Mouse (Mus musculus): Measurements from ENCODE around the gene P4ha2.

Gene P4ha2

DNA sequence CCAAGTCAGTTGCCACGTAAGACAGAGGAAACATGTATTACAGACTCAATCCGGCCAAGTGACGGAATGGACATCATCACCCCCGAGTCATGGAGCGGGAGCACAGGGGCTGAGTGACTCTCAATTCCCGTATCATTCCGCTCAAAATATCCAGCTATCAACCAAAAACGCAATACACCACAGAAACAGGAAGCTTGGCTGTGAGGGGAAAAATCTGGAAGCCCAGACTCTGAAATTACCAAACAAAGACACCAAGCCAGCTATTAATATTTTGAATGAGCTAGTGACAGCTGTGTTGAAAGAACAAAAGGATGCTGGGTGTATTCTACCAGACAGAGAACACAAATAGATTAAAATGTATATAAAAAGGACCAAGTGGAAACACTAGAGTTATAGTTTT lies 57.7 kb downstream of the P4ha2 start:
- no peak for DNase-seq (ENCODE audit: low read depth, low spot score)
- Histone ChIP-seq H3K27me3 (ENCODE audit: control insufficient read depth, insufficient read depth, low read length, poor library complexity, severe bottlenecking) (no peaks in the 10 kb centered on the region), H3K36me3 (ENCODE audit: control insufficient read depth, insufficient read depth, low read length, poor library complexity, severe bottlenecking) (no peaks in the 10 kb centered on the region)

- Histone ChIP-seq H3K36me3 (ENCODE audit: control insufficient read depth, insufficient read depth, low read length, poor library complexity, severe bottlenecking) (no peaks in the 10 kb centered on the region), H3K27me3 (ENCODE audit: control insufficient read depth, insufficient read depth, low read length, poor library complexity, severe bottlenecking) (no peaks in the 10 kb centered on the region)
- no peak for DNase-seq (ENCODE audit: low read depth, low spot score)
Measured at GRCm38 (mm10) chr11:54160435-54160834, 60.5 kb downstream of the P4ha2 start.

- no peaks in the 10 kb centered on the region for H3K27me3 ChIP-seq (ENCODE audit: control insufficient read depth, insufficient read depth, low read length, poor library complexity, severe bottlenecking)
- no peaks in the 10 kb centered on the region for H3K36me3 ChIP-seq (ENCODE audit: control insufficient read depth, insufficient read depth, low read length, poor library complexity, severe bottlenecking)
- peak; percentile 50 for DNase-seq (ENCODE audit: low read depth, low spot score)
Measured at GRCm38 (mm10) chr11:54160920-54161319, 61.0 kb downstream of the P4ha2 start.

DNA sequence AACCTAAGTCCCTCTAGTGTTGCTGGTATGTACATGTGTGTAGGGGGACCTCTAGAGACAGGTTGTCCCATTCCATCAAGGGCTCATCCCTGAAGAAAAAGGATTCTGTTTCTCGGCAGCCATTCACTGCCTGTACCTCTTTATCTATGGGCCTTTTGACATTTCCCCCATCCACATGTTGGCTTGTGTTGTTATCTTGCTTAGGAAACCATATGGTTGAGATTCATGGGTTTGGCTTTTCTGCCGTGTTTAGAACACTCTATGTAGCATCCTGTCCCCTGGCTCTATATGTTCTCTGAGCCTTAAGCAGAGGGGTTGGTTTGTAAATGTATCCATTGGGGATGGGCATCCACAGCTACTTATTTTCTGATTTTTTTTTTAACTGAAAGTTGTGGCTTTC lies 61.6 kb downstream of the P4ha2 start:
- Histone ChIP-seq H3K36me3 (ENCODE audit: control insufficient read depth, insufficient read depth, low read length, poor library complexity, severe bottlenecking) (no peaks in the 10 kb centered on the region), H3K27me3 (ENCODE audit: control insufficient read depth, insufficient read depth, low read length, poor library complexity, severe bottlenecking) (no peaks in the 10 kb centered on the region)
- no peak for DNase-seq (ENCODE audit: low read depth, low spot score)

DNA sequence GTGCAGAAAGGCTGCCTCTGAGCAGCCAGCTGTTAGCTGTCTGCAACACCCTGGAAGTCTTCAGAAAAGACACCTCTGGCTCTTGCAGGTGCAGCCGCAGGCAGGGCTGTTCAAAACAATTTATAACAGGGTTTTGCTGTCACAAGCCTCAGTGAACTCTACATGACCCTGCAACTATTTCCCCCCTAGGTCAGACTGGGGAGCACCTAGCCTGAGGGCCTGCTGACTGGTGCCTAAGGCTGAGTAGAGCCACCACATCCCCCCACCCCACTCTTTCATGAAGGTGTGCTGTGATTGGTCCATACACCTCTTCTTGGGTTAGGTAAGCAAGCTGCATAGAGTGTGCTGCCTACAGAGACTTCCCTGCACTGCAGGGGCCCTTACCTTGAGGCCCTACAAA lies 63.1 kb downstream of the P4ha2 start:
- H3K27me3 ChIP-seq (ENCODE audit: control insufficient read depth, insufficient read depth, low read length, poor library complexity, severe bottlenecking): no peaks in the 10 kb centered on the region
- DNase-seq (ENCODE audit: low read depth, low spot score): no peak
- H3K36me3 ChIP-seq (ENCODE audit: control insufficient read depth, insufficient read depth, low read length, poor library complexity, severe bottlenecking): no peaks in the 10 kb centered on the region

DNA sequence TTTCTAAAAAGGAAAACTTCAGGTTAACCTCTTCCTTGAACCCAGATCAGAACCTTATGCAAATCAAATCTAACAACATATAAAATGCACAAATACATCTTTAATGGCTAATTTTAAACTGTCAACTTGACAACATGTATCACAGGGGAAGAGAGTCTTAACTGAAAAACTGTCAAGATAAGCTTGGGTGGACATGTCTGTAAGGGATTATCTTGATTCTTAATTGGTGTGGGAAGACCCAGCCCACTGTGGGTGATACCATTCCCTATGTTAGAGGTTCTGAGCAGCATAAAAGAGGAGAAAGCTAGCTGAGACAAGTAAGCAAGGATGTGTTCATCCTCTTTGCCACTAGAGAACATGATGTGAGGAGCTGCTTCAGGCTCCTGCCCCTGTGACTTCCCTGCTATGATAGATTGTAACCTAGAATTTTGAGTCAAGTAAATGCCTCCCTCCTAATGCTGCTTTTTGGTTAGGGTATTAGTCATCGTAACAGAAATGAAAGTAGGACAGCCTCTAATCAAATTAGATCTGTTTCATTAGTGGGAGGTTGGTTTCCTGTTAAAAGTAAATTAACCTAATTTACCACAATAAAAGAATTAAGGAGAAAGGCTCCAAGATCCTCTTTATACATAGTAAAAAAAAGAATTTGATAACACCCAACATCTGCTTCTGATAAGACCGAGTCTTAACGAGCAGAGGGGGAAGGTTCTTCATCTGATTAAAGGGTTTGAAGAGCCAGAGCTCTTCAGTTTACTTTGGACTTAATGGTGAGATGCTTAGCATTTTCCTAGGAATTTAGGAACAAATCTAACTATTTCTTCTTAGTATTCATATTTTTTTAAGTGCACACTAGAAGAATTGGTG lies 69.8 kb downstream of the P4ha2 start:
- DNase-seq (ENCODE audit: low read depth, low spot score): no peak
- no peaks in the 10 kb centered on the region; the same call in 1 of the 2 replicates for H3K27me3 ChIP-seq (ENCODE audit: control insufficient read depth, insufficient read depth, low read length, poor library complexity, severe bottlenecking)
- no peaks in the 10 kb centered on the region for H3K36me3 ChIP-seq (ENCODE audit: control insufficient read depth, insufficient read depth, low read length, poor library complexity, severe bottlenecking)

GRCm38 (mm10) chr11:54171175-54171574 lies 71.3 kb downstream of the P4ha2 start:
- peak; percentile 26 for DNase-seq (ENCODE audit: low read depth, low spot score)
- Histone ChIP-seq H3K27me3 (ENCODE audit: control insufficient read depth, insufficient read depth, low read length, poor library complexity, severe bottlenecking) (no peaks in the 10 kb centered on the region; the same call in 1 of the 2 replicates), H3K36me3 (ENCODE audit: control insufficient read depth, insufficient read depth, low read length, poor library complexity, severe bottlenecking) (no peaks in the 10 kb centered on the region)

DNA sequence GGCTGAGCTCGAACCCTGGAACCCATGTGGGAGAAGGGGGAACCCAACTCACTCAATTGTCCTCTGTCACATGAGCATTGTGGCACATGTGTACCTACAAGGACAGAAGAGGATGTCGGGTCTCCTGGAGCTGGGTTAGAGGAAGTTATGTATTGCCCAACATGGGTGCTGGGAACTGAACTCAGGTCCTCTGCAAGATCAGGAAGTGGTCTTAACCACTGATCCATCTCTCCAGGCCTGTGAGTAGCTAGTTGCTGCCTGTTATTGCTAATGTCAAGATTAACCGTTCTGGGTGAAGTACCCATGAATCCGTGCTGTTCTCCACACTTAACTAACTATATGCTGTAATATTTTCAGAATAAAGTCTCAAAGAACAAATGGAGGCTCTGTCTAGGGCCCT lies 74.3 kb downstream of the P4ha2 start:
- DNase-seq (ENCODE audit: low read depth, low spot score): no peak
- Histone ChIP-seq H3K27me3 (ENCODE audit: control insufficient read depth, insufficient read depth, low read length, poor library complexity, severe bottlenecking) (no peaks in the 10 kb centered on the region), H3K36me3 (ENCODE audit: control insufficient read depth, insufficient read depth, low read length, poor library complexity, severe bottlenecking) (no peaks in the 10 kb centered on the region)

DNA sequence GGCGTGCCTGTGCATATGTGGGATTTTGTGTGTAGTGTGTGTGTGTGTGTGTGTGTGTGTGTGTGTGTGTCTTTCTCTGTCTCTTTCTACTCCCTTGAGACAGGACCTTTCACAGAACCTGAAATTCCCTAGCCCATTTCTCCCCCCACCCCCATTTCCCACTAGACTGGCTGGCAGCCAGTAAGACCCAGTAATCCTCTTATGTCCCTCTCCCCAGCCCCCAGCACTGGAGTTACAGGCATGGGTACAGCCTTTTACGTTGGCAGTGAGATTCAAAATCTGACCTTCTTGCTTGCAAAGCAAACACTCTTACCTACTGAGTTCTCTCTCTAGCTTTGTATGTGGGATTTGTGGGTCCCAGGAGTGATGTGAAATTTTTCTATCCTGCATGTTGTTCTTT lies 75.0 kb downstream of the P4ha2 start:
- H3K36me3 ChIP-seq (ENCODE audit: control insufficient read depth, insufficient read depth, low read length, poor library complexity, severe bottlenecking): no peaks in the 10 kb centered on the region
- no peak for DNase-seq (ENCODE audit: low read depth, low spot score)
- H3K27me3 ChIP-seq (ENCODE audit: control insufficient read depth, insufficient read depth, low read length, poor library complexity, severe bottlenecking): no peaks in the 10 kb centered on the region

All from splenic B cell, adult 2 months (primary cell).